Mouse (Mus musculus): ENCODE data around the gene Gm42372. TPM values are rescaled to one million over a fixed set of nuclear protein-coding genes. Genes with fewer than 3 reads are reported as not detected.

Gene Gm42372
- polyA plus RNA-seq, 1 experiment from 2014 or later, result 4.3 TPM

GRCm38 (mm10) chr7:16974018-16974417, 8.9 kb upstream of the Gm42372 start:
- WGBS, result 76% methylated on average over 6 of the region's 6 CpGs
- H3K9ac ChIP-seq (replicated peaks), result no peak overlapping the region
- no peaks in the 10 kb centered on the region for H3K9me3 ChIP-seq
- no peaks in the 10 kb centered on the region for H3K36me3 ChIP-seq
- H3K27me3 ChIP-seq, result no peaks in the 10 kb centered on the region
- no peaks in the 10 kb centered on the region for H3K4me1 ChIP-seq
- no peak for ATAC-seq (replicated peaks)
- no peak overlapping the region for H3K4me2 ChIP-seq (replicated peaks)
- H3K27ac ChIP-seq (replicated peaks), result no peak overlapping the region
- no peak overlapping the region for H3K4me3 ChIP-seq

DNA sequence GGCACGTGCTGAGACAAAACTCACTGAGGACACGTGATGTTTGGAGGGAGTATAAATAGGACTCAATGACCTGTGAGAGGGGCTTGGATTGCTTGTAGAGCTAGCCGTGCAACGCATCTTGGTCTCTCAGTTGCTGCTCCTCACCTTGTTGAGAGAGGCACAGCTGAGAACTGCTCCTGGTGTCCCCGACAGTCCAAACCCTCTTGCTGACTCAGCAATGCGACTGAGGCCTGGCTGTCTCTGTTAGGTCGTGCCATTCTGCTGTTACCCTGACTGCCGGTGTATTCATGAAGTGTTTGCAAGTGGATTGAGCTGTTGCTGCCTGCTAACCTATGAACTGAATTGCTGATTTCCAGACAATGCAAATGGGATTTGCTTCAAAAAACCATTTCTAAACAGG, 6.6 kb upstream of the Gm42372 start:
- H3K27me3 ChIP-seq, result no peaks in the 10 kb centered on the region
- no peak overlapping the region for H3K27ac ChIP-seq (replicated peaks)
- H3K9me3 ChIP-seq, result no peaks in the 10 kb centered on the region
- peaks cover 12% of the 10 kb centered on the region for H3K4me1 ChIP-seq
- no peaks in the 10 kb centered on the region for H3K36me3 ChIP-seq
- H3K4me2 ChIP-seq (replicated peaks), result no peak overlapping the region
- 63% methylated on average over 8 of the region's 8 CpGs for WGBS
- ATAC-seq (replicated peaks), result no peak
- H3K4me3 ChIP-seq, result no peak overlapping the region
- H3K9ac ChIP-seq (replicated peaks), result no peak overlapping the region

DNA sequence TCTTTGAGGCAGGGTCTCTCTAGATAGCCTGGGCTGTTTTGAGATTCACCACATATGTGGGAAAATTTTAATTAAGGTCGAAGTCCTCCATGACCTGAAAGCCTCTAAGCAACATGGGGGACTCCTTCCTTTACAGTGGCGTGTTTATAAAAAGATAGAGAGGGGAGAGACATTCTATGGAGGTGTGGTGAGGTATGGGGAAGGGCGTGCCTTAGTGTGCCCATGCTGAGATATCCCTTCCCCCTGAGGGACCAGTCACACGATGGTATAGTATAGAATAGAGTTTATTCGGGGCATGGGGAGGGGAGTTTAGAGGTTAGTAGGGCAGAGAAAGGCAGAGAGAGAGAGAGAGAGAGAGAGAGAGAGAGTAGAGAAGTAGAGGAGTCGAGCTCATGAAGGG, 4.7 kb upstream of the Gm42372 start:
- ATAC-seq (replicated peaks), result no peak

GRCm38 (mm10) chr7:16978593-16978992, 4.3 kb upstream of the Gm42372 start:
- 91% methylated on average over 3 of the region's 3 CpGs for WGBS
- H3K27ac ChIP-seq (replicated peaks), result no peak overlapping the region
- no peak overlapping the region for H3K4me3 ChIP-seq
- peaks cover 31% of the 10 kb centered on the region for H3K4me1 ChIP-seq
- H3K36me3 ChIP-seq, result no peaks in the 10 kb centered on the region
- no peaks in the 10 kb centered on the region for H3K27me3 ChIP-seq
- no peak for ATAC-seq (replicated peaks)
- H3K9ac ChIP-seq (replicated peaks), result no peak overlapping the region
- no peak overlapping the region for H3K4me2 ChIP-seq (replicated peaks)
- H3K9me3 ChIP-seq, result no peaks in the 10 kb centered on the region

More for the DNA sequence above, 4.7 kb upstream of the Gm42372 start:
- H3K27me3 ChIP-seq, result no peaks in the 10 kb centered on the region
- no peak overlapping the region for H3K27ac ChIP-seq (replicated peaks)
- WGBS, result 75% methylated on average over 5 of the region's 6 CpGs
- no peaks in the 10 kb centered on the region for H3K9me3 ChIP-seq
- no peak overlapping the region for H3K4me3 ChIP-seq
- no peak overlapping the region for H3K4me2 ChIP-seq (replicated peaks)
- H3K4me1 ChIP-seq, result peaks cover 26% of the 10 kb centered on the region
- no peak overlapping the region for H3K9ac ChIP-seq (replicated peaks)
- H3K36me3 ChIP-seq, result no peaks in the 10 kb centered on the region

DNA sequence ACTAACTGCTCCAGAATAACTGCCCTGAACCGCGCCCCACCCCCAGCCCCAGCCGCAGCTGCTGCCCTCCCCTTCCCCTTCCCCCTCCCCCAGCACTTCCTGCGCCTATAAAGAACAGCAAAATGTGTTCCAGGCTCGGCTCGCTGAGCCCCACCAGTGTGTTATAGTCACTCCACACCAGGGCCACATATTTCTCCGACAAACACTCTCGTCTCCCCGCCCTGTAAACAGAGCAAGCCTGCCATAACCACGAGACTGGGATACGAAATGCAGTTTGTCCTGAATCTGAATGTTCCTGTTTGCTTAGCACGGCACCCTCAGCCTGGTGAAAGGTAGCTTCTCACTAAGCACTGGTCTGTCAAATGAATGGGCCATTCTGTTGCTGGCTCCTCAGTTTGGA, 2.5 kb upstream of the Gm42372 start:
- Histone ChIP-seq H3K4me1 (peaks cover 43% of the 10 kb centered on the region), H3K4me2 (replicated peaks) (peak overlapping the region; percentile 35), H3K9ac (replicated peaks) (0 out of 2 replicates have a peak overlapping the region, but pooled peaks have one; percentile 29), H3K4me3 (peak overlapping the region; percentile 21; the same call in 1 of the 2 replicates), H3K9me3 (no peaks in the 10 kb centered on the region), H3K36me3 (no peaks in the 10 kb centered on the region), H3K27ac (replicated peaks) (peak overlapping the region; percentile 66), H3K27me3 (no peaks in the 10 kb centered on the region)
- WGBS, result 7% methylated on average over 12 of the region's 12 CpGs
- ATAC-seq (replicated peaks), result no peak

DNA sequence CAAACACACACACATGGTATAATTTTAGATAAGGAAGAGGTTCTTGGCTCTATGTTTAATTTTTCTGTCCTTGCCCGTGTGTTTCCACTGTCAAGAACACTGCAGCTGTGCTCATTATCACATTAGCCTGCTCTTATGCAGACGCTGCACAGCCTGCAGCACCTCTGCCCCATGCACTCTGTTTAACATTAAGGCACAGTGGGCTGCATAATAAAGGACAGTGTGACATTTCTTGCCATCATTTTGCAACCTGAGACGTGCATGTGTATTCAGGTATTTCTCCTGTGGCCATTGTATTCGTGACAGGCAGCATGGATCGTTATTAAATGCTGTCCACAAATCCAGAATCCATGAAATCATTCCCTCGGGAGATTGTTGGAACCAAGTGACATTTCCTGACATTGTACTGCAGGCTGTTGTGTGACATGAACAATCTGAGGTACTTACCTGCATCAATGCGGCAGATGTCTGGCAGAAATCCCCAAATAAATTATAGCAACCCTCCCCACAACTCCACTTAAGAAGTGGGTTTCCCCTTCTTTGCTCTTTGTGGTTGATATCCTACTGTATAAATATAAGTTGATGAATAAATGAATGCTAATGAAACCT, 4.8 kb downstream of the Gm42372 start:
- no peak overlapping the region for H3K4me2 ChIP-seq (replicated peaks)
- H3K9ac ChIP-seq (replicated peaks), result no peak overlapping the region
- ATAC-seq (replicated peaks), result no peak
- no peaks in the 10 kb centered on the region for H3K36me3 ChIP-seq
- no peaks in the 10 kb centered on the region for H3K27me3 ChIP-seq
- H3K27ac ChIP-seq (replicated peaks), result peak overlapping the region; percentile 69
- H3K4me1 ChIP-seq, result peaks cover 55% of the 10 kb centered on the region
- H3K9me3 ChIP-seq, result no peaks in the 10 kb centered on the region
- H3K4me3 ChIP-seq, result no peak overlapping the region
- WGBS, result 25% methylated on average over 7 of the region's 7 CpGs

DNA sequence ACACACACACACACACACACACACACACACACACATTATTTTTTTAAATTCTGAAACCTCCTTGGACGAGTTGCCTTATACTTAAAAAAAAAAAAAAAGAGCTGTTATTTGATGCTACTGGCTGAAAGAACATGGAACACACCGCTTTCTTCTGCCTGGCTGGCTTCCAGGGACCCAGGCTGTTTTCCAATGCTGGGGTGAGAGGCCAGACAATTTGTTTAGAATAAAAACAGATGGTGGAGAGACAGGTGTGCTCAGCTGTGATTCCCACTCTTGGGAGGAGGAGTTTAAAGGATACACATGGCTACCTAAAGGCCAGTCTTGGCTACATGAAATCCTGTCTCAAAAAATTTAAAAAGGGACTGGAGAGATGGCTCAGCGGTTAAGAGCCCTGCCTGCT, 5.5 kb downstream of the Gm42372 start:
- no peaks in the 10 kb centered on the region for H3K9me3 ChIP-seq
- no peaks in the 10 kb centered on the region for H3K36me3 ChIP-seq
- WGBS, result 19% methylated on average over 3 of the region's 3 CpGs
- ATAC-seq (replicated peaks), result no peak
- no peak overlapping the region for H3K4me3 ChIP-seq
- H3K4me2 ChIP-seq (replicated peaks), result no peak overlapping the region
- H3K27ac ChIP-seq (replicated peaks), result peak overlapping the region; percentile 69
- no peaks in the 10 kb centered on the region for H3K27me3 ChIP-seq
- H3K9ac ChIP-seq (replicated peaks), result no peak overlapping the region
- peaks cover 49% of the 10 kb centered on the region for H3K4me1 ChIP-seq

GRCm38 (mm10) chr7:16990006-16990744, 7.3 kb downstream of the Gm42372 start:
- no peak for ATAC-seq (replicated peaks)

DNA sequence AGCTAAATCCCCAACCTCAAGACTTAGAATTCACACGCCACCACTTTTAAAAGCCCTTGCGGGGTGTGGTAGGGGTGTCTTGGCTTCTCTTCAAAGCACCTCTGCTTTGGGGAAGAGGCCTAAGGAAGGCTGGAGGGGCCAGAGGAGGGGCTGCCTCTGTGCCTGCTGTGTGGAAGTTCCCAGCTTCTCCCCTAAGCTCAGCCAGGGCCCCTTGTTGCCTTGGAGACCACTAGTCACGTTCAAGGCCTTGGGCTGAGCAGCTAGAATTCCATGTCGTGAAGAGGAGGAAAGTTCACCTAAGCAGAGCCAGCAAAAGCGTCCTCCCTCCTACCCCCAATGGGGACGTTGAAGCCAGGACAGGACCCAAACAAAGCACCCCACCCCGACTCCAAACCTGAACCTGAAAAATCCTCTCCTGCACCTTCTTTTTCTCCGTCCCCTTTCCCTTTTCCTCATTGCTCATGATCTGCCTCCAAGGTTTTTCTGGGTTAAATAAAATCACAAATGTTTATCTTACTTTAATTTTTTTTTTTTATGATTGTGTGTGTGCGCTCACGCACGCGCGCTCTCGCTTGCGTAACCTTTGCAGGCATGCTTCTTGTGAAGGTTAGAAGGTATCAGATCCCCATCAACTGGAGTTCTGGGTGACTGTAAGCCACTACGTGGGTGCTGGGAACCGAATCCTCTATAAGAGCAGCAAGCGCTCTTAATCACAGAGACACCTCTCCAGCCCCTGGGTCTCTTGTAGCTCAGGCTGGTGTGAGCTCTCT, 9.0 kb downstream of the Gm42372 start:
- Histone ChIP-seq H3K4me3 (no peak overlapping the region), H3K4me1 (peaks cover 53% of the 10 kb centered on the region), H3K4me2 (replicated peaks) (no peak overlapping the region), H3K9me3 (no peaks in the 10 kb centered on the region), H3K27ac (replicated peaks) (peak overlapping the region; percentile 57), H3K27me3 (no peaks in the 10 kb centered on the region), H3K9ac (replicated peaks) (no peak overlapping the region), H3K36me3 (no peaks in the 10 kb centered on the region)
- ATAC-seq (replicated peaks), result peak; percentile 51; the same call in 1 of the 2 replicates
- 48% methylated on average over 18 of the region's 18 CpGs for WGBS

More at GRCm38 (mm10) chr7:16990006-16990744, 7.3 kb downstream of the Gm42372 start:
- H3K4me2 ChIP-seq (replicated peaks), result no peak overlapping the region
- WGBS, result 32% methylated on average over 15 of the region's 15 CpGs
- H3K9ac ChIP-seq (replicated peaks), result no peak overlapping the region
- H3K36me3 ChIP-seq, result no peaks in the 10 kb centered on the region
- no peaks in the 10 kb centered on the region for H3K9me3 ChIP-seq
- H3K27ac ChIP-seq (replicated peaks), result peak overlapping the region; percentile 33
- no peak overlapping the region for H3K4me3 ChIP-seq
- H3K27me3 ChIP-seq, result no peaks in the 10 kb centered on the region
- peaks cover 55% of the 10 kb centered on the region for H3K4me1 ChIP-seq

DNA sequence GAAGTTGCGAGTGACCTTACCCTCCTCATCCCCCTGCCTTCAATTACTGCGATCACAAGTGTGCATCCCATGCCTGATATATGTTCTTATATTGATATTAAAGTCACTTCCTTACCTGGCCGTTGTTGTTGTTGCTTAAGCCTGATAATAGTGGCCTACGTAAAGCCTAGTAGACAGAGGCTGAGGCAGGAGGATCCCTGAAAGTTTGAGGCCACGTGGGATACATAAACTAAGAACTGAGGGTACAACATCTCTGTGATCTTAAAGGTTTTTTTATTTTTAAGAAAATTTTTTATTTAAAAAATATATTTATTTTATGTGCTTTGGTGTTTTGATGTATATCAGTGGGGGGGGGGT, 9.5 kb downstream of the Gm42372 start, which contains the start of gene Ccdc8:
Gene Ccdc8, plus strand, starts transcription at position 258 of the 357 bp plus-strand sequence.
- peak within 1 kb of the TSS; percentile 41 for H3K4me3 ChIP-seq
- ATAC-seq (replicated peaks), result no peak
- no peaks in the 10 kb centered on the region for H3K36me3 ChIP-seq
- H3K27ac ChIP-seq (replicated peaks), result peak within 1 kb of the TSS; percentile 57
- H3K9me3 ChIP-seq, result no peaks in the 10 kb centered on the region
- peaks cover 50% of the 10 kb centered on the region for H3K4me1 ChIP-seq
- 0 out of 2 replicates have a peak within 1 kb of the TSS, but pooled peaks have one; percentile 44 for H3K9ac ChIP-seq (replicated peaks)
- WGBS, result 93% methylated on average over 5 of the region's 5 CpGs
- peak within 1 kb of the TSS; percentile 48 for H3K4me2 ChIP-seq (replicated peaks)
- H3K27me3 ChIP-seq, result no peaks in the 10 kb centered on the region

DNA sequence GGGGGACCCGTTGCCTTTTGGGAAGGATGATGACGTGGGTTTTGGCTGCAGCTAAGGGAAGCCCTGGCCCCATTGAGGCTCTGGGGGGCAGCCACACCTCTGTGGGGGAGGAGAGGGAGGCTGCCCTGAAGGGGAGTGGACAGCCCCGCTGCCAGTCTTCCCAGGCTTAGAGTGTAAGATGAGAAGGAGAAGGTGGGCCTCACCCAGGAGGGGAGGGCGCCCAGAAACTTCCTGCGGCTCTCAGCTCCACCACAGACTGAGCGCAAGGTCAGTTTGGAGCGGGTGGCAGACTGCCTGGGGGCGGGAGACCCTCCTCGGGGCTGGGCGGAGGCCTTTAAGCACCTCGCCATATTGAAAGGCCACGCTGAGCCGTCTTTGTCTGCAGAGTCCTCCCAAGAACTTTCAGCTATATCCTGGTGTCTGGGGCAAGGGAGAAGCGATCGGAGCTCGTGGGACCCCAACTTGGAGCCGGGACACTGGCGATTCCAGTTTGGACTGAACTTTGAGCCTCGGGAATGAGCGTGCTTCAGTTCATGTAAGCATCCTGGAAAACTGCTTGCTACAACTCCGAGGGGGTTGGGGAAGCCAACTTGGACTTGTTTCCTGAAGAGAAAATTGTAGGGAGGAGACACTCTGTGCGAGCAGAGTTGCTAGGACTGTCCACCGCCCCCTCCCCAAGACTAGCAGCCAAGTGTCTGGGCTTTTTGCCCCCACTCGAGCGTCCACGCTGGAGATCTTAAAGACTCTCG, 10.9 kb downstream of the Gm42372 start:
- H3K4me3 ChIP-seq, result peak overlapping the region; percentile 41
- WGBS, result 3% methylated on average over 27 of the region's 27 CpGs
- H3K9me3 ChIP-seq, result no peaks in the 10 kb centered on the region
- peak overlapping the region; percentile 48 for H3K4me2 ChIP-seq (replicated peaks)
- ATAC-seq (replicated peaks), result peak; percentile 88
- no peaks in the 10 kb centered on the region for H3K36me3 ChIP-seq
- peaks cover 38% of the 10 kb centered on the region for H3K4me1 ChIP-seq
- H3K27me3 ChIP-seq, result no peaks in the 10 kb centered on the region
- peak overlapping the region; percentile 44 for H3K9ac ChIP-seq (replicated peaks)
- peak overlapping the region; percentile 57 for H3K27ac ChIP-seq (replicated peaks)

Data from forebrain, embryonic 15.5 days (tissue).